Mouse (Mus musculus) ES-E14 (cell line): ENCODE data around the gene Eya2. TPM values are rescaled to one million over a fixed set of nuclear protein-coding genes. Genes with fewer than 3 reads are reported as not detected.

ENCODE experiments used
- DNase-seq: peaks from one replicate; pipeline ENCODE4 v3.0.0-alpha.2; 2013; ENCODE audit warnings: low read depth, low spot score
- H3K27ac ChIP-seq: 2 replicates; pipeline ENCODE4 v1.5.1; 2012; ENCODE audit warnings: low read depth, mild to moderate bottlenecking, low read length, moderate library complexity, mixed read lengths; ENCODE audit not compliant: poor library complexity, insufficient read depth, severe bottlenecking
- H3K36me3 ChIP-seq: 2 replicates; pipeline ENCODE4 v1.6.1; 2012; ENCODE audit warnings: mild to moderate bottlenecking, low read length, moderate library complexity, mixed read lengths; ENCODE audit not compliant: control insufficient read depth, poor library complexity, insufficient read depth, severe bottlenecking
- H3K4me1 ChIP-seq, 2 experiments: fragments of 150-350 bp in 1 of 2; sonication (generic) in 1 of 2; 2 replicates each; pipeline ENCODE4 v1.6.1; 2012; ENCODE audit warnings: low read length in 2 of 2, mild to moderate bottlenecking in 1 of 2, mixed read lengths in 1 of 2; ENCODE audit not compliant: control insufficient read depth in 2 of 2, insufficient read depth in 2 of 2, poor library complexity in 1 of 2
- H3K4me3 ChIP-seq, 2 experiments: fragments of 150-350 bp in 1 of 2; sonication (generic) in 1 of 2; 2 replicates each; pipeline ENCODE4 v1.5.1; 2012; ENCODE audit warnings: low read length in 2 of 2, low read depth in 1 of 2, mild to moderate bottlenecking in 1 of 2, mixed read lengths in 1 of 2; ENCODE audit not compliant: insufficient read depth in 1 of 2, poor library complexity in 1 of 2, severe bottlenecking in 1 of 2
- H3K9ac ChIP-seq: 2 replicates; pipeline ENCODE4 v1.6.1; 2012; ENCODE audit warnings: low read depth, mild to moderate bottlenecking, low read length, mixed read lengths; ENCODE audit not compliant: poor library complexity, insufficient read depth, severe bottlenecking
- H3K9me3 ChIP-seq: fragments of 150-350 bp; sonication (generic); 2 replicates; pipeline ENCODE4 v1.6.1; 2012; ENCODE audit warnings: low read depth, mild to moderate bottlenecking, low read length; ENCODE audit not compliant: control insufficient read depth, insufficient read depth
- CHD2 ChIP-seq: IDR thresholded peaks from 2 replicates; pipeline ENCODE4 v1.6.1; 2014; ENCODE audit warnings: mild to moderate bottlenecking, low read depth, low read length, inconsistent platforms
- HCFC1 ChIP-seq: IDR thresholded peaks from 2 replicates; pipeline ENCODE4 v1.6.1; 2012; ENCODE audit warnings: low read length, inconsistent platforms, borderline replicate concordance; ENCODE audit not compliant: insufficient read depth
- MAFK ChIP-seq: IDR thresholded peaks from 2 replicates; pipeline ENCODE4 v1.6.1; 2014; ENCODE audit warnings: mild to moderate bottlenecking, low read depth, low read length, inconsistent platforms; ENCODE audit not compliant: insufficient read depth
- ZC3H11A ChIP-seq: IDR thresholded peaks from 2 replicates; pipeline ENCODE4 v1.6.1; 2012; ENCODE audit warnings: low read depth, mild to moderate bottlenecking, inconsistent platforms, low read length, borderline replicate concordance
- ZNF384 ChIP-seq: IDR thresholded peaks from 2 replicates; pipeline ENCODE4 v1.6.1; 2012; ENCODE audit warnings: low read depth, low read length, inconsistent platforms
- in situ Hi-C, 2 experiments: fragments of 600-800 bp; cut with MboI; formaldehyde crosslinking; loops; one replicate each; pipeline ENCODE4 v1.15.1; 2025; ENCODE audit warnings: low sequenced_read_pairs in 2 of 2, inconsistent platforms in 1 of 2; ENCODE audit not compliant: unreplicated experiment in 2 of 2
- total RNA-seq: library from RNA; depleted of rRNA; stranded (reverse); fragments of 300-350 nt; gene quantifications from 2 replicates; pipeline ENCODE4 v1.2.3, GENCODE M21; 2012

Eya2 gene
- total RNA-seq, 1 experiment, result 0.40 TPM

DNA sequence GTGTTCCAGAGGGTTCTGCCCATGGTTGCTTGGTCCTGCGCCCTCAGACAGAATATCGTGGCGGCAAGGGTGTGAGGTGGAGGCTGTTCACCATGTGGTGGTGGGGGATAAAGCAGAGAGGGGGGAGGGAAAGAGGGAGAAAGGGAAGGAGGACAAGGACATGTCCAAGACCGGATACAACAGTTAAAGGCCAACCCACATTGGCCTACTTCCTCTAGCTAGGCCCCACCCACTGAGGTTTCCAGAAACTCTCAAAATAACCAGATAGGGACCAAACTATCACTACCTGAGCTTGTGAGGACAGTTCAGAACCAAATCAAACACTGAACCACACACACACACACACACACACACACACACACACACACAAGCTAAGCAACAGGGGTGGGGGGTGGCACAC is 157.9 kb downstream of the Eya2 start:
- Histone ChIP-seq H3K9me3 (no peaks in the 10 kb centered on the region), H3K36me3 (no peaks in the 10 kb centered on the region), H3K4me3 (no peak overlapping the region), H3K27ac (no peak overlapping the region), H3K9ac (no peak overlapping the region), H3K4me1 (peaks cover 0 to 8% of the 10 kb centered on the region in 2 experiments; a peak in 1 of 4 replicates)
- in situ Hi-C loops, result no loop called here
- TF ChIP-seq HCFC1 (no peak), ZC3H11A (no peak), CHD2 (no peak), MAFK (no peak), ZNF384 (no peak)
- no peak for DNase-seq

DNA sequence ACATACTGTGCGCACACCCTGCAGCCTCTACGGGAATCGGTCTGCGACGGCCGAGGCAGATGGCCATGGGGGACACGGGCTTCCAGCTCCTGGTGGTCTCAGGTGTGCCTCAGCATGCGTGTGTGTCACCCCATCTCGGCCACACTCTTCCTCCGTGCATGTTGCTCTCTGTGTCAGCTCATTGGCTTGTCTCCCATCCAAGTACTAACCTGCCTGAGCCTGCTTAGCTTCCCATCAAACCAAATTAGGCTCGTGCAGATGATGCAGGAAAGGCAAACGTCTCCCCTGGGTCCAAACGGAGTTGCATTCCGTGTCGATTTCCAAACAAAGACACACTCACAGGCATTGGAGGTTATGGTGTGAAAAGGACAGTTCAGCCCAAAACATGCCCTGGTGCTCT is 163.0 kb downstream of the Eya2 start:
- Histone ChIP-seq H3K9ac (no peak overlapping the region), H3K36me3 (no peaks in the 10 kb centered on the region), H3K4me1 (no peaks in the 10 kb centered on the region), H3K27ac (no peak overlapping the region), H3K4me3 (no peak overlapping the region), H3K9me3 (no peaks in the 10 kb centered on the region)
- TF ChIP-seq ZNF384 (no peak), MAFK (no peak), CHD2 (no peak), ZC3H11A (no peak), HCFC1 (no peak)
- DNase-seq, result no peak
- in situ Hi-C loops, result no loop called here

GRCm38 (mm10) chr2:165758534-165758933 is 163.7 kb downstream of the Eya2 start:
- TF ChIP-seq ZC3H11A, result no peak
- no peak for TF ChIP-seq ZNF384
- TF ChIP-seq HCFC1, result no peak
- no peak for TF ChIP-seq CHD2
- TF ChIP-seq MAFK, result no peak
- no peak overlapping the region for H3K27ac ChIP-seq
- no peaks in the 10 kb centered on the region for H3K9me3 ChIP-seq
- in situ Hi-C loops, result no loop called here
- DNase-seq, result no peak
- H3K4me3 ChIP-seq, result no peak overlapping the region
- H3K9ac ChIP-seq, result no peak overlapping the region
- H3K4me1 ChIP-seq, result no peaks in the 10 kb centered on the region
- no peaks in the 10 kb centered on the region for H3K36me3 ChIP-seq

GRCm38 (mm10) chr2:165759421-165759985 is 164.7 kb downstream of the Eya2 start:
- no peak overlapping the region for H3K27ac ChIP-seq
- no peak overlapping the region for H3K9ac ChIP-seq
- H3K36me3 ChIP-seq, result no peaks in the 10 kb centered on the region
- no peak for DNase-seq
- in situ Hi-C loops, result no loop called here
- TF ChIP-seq MAFK, result no peak
- no peak for TF ChIP-seq CHD2
- TF ChIP-seq ZC3H11A, result no peak
- TF ChIP-seq HCFC1, result no peak
- no peak for TF ChIP-seq ZNF384
- no peaks in the 10 kb centered on the region for H3K4me1 ChIP-seq
- H3K9me3 ChIP-seq, result no peaks in the 10 kb centered on the region
- no peak overlapping the region for H3K4me3 ChIP-seq

DNA sequence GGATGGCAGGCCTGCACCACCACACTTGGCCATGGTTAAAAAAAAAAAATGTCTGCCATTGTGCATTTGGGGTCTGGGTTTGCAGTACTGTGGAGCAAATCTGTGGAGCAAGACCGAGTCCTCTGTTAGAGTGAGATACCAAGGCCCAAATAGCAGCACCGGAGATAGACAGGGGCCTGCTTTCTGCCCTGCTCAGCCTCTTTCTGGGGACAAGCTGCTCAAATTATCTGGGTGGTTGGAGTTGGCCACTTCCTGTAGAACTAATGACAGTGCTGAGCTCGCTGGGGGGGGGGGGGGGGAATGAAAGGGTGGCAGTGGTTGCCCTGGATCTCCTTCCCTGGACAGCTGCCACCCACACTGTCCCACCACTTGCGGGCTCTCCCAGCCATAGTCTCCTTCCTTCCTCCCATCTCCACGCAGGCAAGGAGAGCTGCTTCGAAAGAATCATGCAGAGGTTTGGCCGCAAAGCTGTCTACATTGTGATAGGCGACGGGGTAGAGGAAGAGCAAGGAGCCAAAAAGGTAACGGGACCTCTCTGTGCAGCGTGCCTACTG is 174.1 kb downstream of the Eya2 start:
- no peaks in the 10 kb centered on the region for H3K4me1 ChIP-seq
- no peak for DNase-seq

More for the DNA sequence above, 174.1 kb downstream of the Eya2 start:
- no peak for TF ChIP-seq HCFC1
- no peak for TF ChIP-seq ZNF384
- TF ChIP-seq CHD2, result no peak
- no peak for TF ChIP-seq MAFK
- no peak for TF ChIP-seq ZC3H11A
- in situ Hi-C loops, result no loop called here
- H3K4me3 ChIP-seq, result no peak overlapping the region
- H3K9ac ChIP-seq, result no peak overlapping the region
- no peak overlapping the region for H3K27ac ChIP-seq
- H3K36me3 ChIP-seq, result no peaks in the 10 kb centered on the region
- H3K9me3 ChIP-seq, result no peaks in the 10 kb centered on the region
